Mouse (Mus musculus): ENCODE measurements at regions not wholly inside any gene's neighbourhood (a gene's known extent, or its start where the extent isn't known, plus 50 kb on each side); places are given as distances from the start of the nearest gene placed in this dataset.
"Not testable (repeated sequence)": the region's sequence is repeated elsewhere in the genome, so short reads cannot be mapped to it uniquely, and the experiment has no call there.

- no peak for DNase-seq (ENCODE audit: low spot score in 2 of 2)
Measured at GRCm38 (mm10) chr3:7079073-7079472, 458.8 kb upstream of the 1700008P02Rik start.

GRCm38 (mm10) chr3:7076850-7077249 lies 456.6 kb upstream of the 1700008P02Rik start:
- DNase-seq (ENCODE audit: low spot score in 2 of 2), result no peak

- DNase-seq (ENCODE audit: low spot score in 2 of 2), result no peak
Measured at GRCm38 (mm10) chr3:7074488-7074887, 454.2 kb upstream of the 1700008P02Rik start.

DNA sequence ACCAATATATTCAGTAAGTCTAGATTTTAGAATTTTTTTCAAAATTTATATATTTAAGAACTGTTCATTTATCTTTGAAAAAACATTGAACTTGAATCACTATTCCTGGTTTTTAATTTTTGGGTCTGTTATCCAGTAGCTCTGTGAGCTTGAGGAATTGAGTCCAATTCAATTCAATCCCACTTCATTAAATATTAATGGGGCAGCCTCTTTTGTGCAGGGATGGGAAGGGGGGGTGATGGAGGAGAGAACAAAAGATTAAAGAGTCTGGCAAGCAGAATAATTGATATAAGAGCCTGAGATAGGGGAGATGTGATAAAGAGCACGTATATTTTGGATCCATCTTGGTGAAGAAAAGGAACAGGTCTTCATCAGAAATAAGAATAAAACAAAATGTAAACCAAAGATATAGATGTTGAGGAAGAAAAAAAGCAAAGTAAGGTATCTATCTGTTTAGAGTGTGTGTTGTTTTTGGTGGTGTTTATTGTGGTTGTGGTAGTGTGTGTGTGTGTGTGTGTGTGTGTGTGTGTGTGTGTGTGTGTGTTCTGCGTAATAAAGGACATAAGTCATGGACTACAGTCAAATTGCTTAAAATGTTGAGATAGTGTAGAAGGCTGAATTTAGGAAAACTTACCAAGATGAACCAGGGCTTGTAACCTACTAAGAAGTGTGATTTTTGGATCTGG lies 421.3 kb upstream of the 1700008P02Rik start:
- DNase-seq (ENCODE audit: low spot score in 2 of 2), result no peak

DNA sequence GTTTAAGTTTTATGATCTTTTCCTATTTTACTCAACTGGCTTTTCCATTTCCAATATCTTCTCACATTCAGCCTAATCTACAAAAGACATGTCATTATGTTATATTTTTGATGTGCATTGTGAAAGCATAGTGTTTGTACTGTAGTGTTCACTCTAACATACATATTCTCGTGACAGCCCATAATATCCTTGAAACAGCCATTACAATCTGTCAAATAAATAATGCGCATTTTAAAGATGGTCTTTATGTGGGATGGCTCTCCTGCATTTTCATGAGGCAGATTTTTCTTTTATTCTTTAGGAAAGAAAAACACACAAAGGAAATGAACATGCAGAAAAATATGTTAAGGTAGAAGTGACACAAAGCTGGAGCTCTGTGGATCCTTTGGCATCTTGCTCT lies 415.6 kb upstream of the 1700008P02Rik start:
- no peak for DNase-seq (ENCODE audit: low spot score in 2 of 2)

DNA sequence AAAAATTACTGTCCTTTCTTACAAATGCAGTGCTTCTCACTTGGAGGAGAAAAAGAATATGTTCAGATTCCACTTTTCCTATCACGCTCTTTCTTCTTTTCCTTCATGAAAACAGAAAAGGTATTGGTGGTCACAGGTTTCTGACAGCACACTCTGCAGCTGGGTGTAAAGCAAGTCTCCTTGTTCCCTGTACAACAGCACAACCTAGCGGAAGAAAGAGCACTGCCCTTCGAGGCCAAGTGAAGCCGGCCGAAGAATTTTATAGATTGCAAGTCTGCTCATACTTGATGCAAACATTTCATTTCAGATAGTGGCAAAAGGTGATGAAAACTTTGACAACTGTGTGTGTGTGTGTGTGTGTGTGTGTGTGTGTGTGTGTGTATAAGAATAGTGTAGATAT lies 407.6 kb upstream of the 1700008P02Rik start:
- peak in 1 of 2 experiments; percentile 38 for DNase-seq (ENCODE audit: low spot score in 2 of 2)

DNA sequence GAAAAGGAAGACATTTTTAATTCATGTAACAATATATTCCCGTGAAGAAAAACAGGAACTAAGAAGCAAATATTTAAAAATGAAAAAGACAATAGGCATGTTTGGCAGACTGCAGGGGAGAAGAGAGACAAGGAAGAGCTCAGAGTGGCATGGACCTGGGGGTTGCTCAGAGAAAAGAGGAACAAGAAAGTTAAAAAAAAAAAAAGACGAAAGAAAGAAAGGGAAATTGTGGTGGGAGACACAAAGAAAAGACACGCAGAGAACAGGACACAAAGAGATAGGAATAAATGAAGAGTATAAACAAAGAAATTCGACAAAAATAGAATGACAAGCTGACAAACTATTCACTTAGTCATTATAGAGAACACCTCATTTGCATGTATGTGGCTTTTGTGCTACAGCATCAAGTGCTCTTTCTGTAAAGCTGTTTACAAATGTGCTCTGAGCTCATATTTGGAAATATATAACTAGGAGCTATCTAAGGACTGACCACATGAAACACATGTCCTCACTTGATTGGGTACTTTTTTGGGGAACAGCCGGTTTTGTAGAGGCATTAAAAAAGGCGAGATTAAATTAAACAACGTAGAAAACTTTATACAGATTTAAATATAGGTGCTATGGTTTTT lies 394.2 kb upstream of the 1700008P02Rik start:
- DNase-seq (ENCODE audit: low spot score in 2 of 2), result no peak

DNA sequence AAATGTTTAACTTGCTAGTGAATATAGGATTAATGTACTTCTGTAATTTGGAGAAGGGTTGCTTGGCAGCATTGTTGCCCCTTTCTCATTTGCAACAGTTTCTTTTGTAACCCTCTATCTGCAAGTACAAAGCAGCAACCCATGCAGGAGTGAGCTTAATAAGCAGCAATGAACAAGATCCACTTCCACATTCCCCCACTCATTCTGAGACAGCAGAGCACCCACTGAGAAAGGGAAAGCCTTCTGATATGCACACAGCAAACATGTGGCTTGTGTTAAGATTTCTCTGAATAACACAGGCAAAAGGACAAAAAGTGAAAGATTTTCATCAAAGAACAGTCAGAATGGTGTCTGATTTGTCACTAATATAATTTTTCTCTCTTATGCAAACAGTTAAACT lies 393.3 kb upstream of the 1700008P02Rik start:
- DNase-seq (ENCODE audit: low spot score in 2 of 2), result no peak

DNA sequence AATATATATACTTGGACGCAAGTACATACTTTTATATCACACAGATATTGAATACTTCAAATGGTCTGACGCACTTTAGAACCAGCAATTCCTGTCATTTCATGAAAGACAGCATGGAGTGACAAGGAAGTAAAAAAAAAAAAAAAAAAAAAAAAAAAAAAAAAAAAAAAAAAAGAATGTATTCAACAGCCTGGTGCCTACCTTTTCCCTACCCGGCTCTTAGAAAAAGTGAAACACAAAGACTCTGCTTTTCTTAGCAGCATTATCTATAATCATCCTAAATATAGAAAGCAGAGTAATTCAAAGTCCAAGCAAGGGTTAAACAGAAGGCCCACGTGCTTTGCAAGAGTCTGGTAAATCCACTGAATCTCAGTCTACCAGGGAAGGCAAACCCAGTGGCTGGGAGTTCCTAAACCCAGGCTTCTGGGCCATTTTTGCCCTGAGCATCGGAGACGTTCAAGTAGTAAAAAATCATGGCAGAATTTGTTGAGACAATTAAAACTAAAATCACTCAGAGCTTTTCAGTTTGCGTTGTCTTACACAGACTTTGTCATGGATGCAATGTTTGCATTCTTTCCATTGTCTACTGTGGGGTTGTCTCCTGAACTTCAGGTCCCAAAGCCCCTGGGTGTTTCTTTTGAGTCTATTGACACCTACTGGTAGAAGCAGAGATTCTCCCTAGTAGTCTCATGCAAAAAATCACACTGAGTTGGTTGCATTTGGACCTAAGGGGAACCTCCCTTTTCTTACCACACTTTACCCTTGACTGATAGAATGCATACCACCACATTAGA lies 390.2 kb upstream of the 1700008P02Rik start:
- no peak for DNase-seq (ENCODE audit: low spot score in 2 of 2)

- DNase-seq (ENCODE audit: low spot score in 2 of 2), result no peak
Measured at GRCm38 (mm10) chr3:7008671-7009217, 388.5 kb upstream of the 1700008P02Rik start.

GRCm38 (mm10) chr3:7007811-7008359 lies 387.6 kb upstream of the 1700008P02Rik start:
- no peak for DNase-seq (ENCODE audit: low spot score in 2 of 2)

DNA sequence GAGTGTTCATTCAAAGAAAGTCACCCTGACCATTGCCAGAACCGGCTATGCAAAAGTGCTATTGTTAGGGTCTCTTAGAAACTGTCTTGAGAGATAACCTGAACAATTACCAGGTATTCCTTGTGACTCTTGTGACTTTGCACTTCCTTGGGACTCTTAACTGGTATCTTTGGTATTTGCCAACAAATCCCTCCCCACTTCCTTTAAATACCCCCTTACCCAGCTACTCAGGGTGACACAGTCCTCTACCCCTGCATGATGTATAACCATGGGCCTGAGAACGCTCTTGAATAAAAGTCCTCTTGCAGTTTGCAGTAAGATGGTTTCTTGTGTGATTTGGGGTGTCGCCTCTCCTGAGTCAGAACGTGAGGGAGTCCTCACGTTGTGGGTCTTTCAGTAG lies 371.5 kb upstream of the 1700008P02Rik start:
- DNase-seq (ENCODE audit: low spot score in 2 of 2), result not testable (repeated sequence)

- DNase-seq (ENCODE audit: low spot score in 2 of 2), result no peak
Measured at GRCm38 (mm10) chr3:6984918-6985317, 364.7 kb upstream of the 1700008P02Rik start.

GRCm38 (mm10) chr3:6957681-6958080 lies 337.4 kb upstream of the 1700008P02Rik start:
- DNase-seq (ENCODE audit: low spot score in 2 of 2), result no peak

DNA sequence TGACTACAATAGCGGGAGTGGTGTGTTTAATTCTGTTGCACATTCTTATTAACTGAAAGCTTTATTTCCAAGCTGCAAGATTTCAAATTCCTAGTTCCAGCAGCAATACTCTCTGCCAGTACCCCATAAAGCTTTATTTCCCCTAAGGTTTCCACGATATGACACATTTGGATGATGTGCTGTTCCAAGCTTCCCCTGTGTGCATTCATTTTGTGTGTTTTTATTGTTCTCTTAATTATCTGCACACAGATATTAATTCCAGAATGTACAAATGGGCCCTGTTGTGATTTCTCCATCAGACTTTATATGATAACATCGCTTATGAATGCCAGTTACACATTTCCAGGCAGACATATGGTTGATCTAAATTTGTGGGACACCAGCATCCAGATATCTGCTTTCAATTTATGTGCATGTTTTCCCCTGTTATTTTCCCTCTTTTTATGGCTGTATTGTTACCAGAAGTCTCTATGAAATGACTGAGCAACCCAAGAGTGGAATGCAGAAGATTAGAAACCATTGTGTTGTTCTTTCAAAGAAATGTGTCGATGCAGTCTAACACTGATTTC lies 312.4 kb upstream of the 1700008P02Rik start:
- no peak for DNase-seq (ENCODE audit: low spot score in 2 of 2)

DNA sequence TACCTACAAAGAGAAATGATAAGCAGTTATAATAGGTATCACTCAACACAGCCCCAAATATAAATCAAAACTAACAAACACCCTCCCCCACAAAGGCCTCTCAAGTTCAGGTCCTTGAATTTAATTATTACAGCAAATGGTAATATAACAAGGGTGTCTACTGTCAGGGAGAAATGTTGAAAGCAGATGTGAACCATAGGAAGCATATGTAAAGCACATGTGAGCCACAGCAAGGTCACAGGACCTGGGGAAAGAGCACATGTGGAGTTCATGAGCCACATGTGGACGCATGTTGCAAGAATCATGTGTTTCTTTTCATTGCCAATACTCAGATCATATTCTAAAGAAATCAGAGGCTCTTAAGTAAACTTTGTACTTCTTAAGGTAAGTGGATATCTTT lies 306.5 kb upstream of the 1700008P02Rik start:
- no peak for DNase-seq (ENCODE audit: low spot score in 2 of 2)

DNA sequence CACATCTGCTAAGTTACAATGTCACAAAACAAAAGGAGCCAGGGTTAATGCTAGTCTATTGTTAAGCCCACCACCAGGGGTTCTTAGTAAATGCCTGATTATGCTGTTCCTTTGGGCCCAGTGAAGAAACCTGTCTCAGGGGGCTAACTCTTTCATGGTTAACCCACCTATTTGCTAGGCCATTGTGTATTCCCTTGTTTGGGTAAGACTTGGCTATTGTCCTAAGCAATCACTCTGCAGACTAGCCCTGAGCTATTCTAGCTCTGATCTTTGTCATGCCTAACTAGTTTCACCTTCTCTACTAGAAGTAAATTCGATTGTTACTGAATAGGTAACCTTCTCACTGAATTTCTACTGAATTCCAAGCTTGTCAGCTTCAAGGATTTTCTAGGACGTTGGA lies 302.4 kb upstream of the 1700008P02Rik start:
- not testable (repeated sequence) for DNase-seq (ENCODE audit: low spot score in 2 of 2)

DNA sequence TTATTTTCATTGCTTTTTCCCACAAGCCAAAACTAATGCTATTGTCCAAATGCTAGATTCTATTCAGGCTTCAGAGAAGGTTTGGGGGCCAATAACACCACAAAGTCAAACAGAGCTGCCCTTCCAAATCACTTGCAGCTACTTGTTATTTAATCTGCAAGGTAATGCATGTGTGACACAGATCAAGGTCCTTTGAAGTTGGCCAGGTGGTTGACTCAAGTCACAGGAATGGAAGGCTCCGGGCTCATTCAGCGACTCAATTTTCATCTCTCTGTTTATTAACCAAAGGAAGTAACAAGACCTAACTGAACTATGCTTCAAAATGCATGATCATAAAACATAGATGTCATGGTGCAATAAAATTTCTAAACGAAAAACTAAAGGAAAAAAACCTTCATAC lies 300.0 kb upstream of the 1700008P02Rik start:
- DNase-seq (ENCODE audit: low spot score in 2 of 2), result no peak

DNA sequence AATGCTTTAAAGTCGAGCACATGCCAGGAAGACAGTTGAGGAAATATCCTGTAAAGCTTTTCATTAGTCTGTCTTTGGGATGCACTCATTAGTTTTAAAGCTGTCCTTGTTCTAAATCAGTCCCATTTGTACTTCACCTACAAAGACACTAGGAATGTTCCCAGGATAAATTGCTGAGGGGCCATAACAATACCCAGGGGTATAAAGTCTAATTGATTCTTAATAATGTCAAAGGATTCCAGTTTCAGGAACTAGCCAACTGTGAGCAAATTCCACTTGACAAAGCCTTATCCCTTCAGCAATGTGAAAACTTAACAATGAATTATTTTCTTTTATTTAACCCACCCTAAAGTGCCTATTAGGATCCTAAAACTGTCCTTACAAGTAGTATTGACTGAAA lies 267.7 kb upstream of the 1700008P02Rik start:
- DNase-seq (ENCODE audit: low spot score in 2 of 2), result no peak

- DNase-seq (ENCODE audit: low spot score in 2 of 2), result no peak
Measured at GRCm38 (mm10) chr3:6887053-6887700, 266.9 kb upstream of the 1700008P02Rik start.

All from frontal cortex, postnatal 10 days (tissue).